ENCODE assay signal across 21 mouse cellular contexts in the genomic region with DNA sequence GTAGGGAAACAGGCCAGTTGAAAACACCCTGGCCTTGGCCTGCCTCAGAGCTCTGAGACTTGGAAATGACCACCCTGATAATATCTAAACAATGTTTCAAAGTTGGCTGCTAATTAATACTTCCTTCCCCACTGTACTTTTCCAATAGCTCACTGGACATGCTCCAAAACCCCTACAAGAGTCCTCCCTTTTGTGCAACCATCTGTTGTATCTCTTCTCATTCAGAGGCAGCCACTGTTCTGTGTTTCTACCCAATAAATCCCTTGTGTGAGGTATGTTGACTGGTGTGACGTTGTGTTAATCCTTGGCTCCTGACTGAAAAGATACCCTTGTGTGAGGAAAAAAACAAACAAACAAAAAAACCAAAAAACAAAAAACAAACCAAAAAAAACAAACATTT.
A peak's percentile ranks its signal among the peaks of the same experiment; 100 is the strongest.
DNase-seq lines count a peak whose midpoint lies in the region; ATAC-seq and TF ChIP-seq lines count a peak whose summit lies in the region.
"Had no signal": no experiment of that assay in that cellular context is flagged by ENCODE, and none has a peak within 500 bp of the region (broad histone marks: within the 10 kb centered on the region; RNA-seq: fewer than 3 reads in every experiment).

No protein-coding gene starts in this region.

- H3K4me3 ChIP-seq in forebrain, embryonic 14.5 days (ENCODE audit: low read depth, low read length) = no peak overlapping the region
- no peak overlapping the region for H3K4me3 ChIP-seq in forebrain, embryonic 10.5 days
- no peak overlapping the region for H3K4me3 ChIP-seq in hindbrain, embryonic 16.5 days (ENCODE audit: low read length)
- no peak overlapping the region for H3K4me3 ChIP-seq in hindbrain, embryonic 10.5 days
- no peak overlapping the region for H3K4me3 ChIP-seq in kidney, postnatal 0 days (replicated peaks; ENCODE audit: low read depth, low read length)
- H3K4me3 ChIP-seq: embryonic facial prominence, embryonic 12.5 days; heart, embryonic 10.5 days; hindbrain, embryonic 13.5 days had no signal

- no peak for ATAC-seq in forebrain, embryonic 14.5 days
- ATAC-seq in hindbrain, embryonic 16.5 days = peak; percentile 37; the same call in 1 of the 2 replicates
- ATAC-seq in kidney, postnatal 0 days (replicated peaks; ENCODE audit: low FRiP score, low read depth) = no peak; the same call in 1 of the 2 replicates
- ATAC-seq: activated CD4-positive, CD25-positive, alpha-beta regulatory T cell, adult 4 months; inflammation-experienced regulatory T-cells, adult 6 months; intestine, postnatal 0 days; Patski had no signal

- no peak overlapping the region for H3K27ac ChIP-seq in forebrain, embryonic 14.5 days (ENCODE audit: low read depth, low read length)
- no peak overlapping the region for H3K27ac ChIP-seq in forebrain, embryonic 10.5 days
- no peak overlapping the region for H3K27ac ChIP-seq in hindbrain, embryonic 16.5 days (ENCODE audit: low read depth, low read length)
- H3K27ac ChIP-seq in hindbrain, embryonic 10.5 days = no peak overlapping the region
- no peak overlapping the region for H3K27ac ChIP-seq in kidney, postnatal 0 days
- H3K27ac ChIP-seq: embryonic facial prominence, embryonic 12.5 days; heart, embryonic 10.5 days; hindbrain, embryonic 13.5 days had no signal

- no peaks in the 10 kb centered on the region for H3K4me1 ChIP-seq in forebrain, embryonic 14.5 days (ENCODE audit: control insufficient read depth, insufficient read depth, low read length)
- no peaks in the 10 kb centered on the region for H3K4me1 ChIP-seq in forebrain, embryonic 10.5 days
- H3K4me1 ChIP-seq in hindbrain, embryonic 16.5 days (ENCODE audit: control insufficient read depth, insufficient read depth, low read depth, low read length) = no peaks in the 10 kb centered on the region
- no peaks in the 10 kb centered on the region for H3K4me1 ChIP-seq in hindbrain, embryonic 10.5 days (replicated peaks)
- no peaks in the 10 kb centered on the region for H3K4me1 ChIP-seq in kidney, postnatal 0 days (replicated peaks; ENCODE audit: insufficient read depth, low read length)
- H3K4me1 ChIP-seq: embryonic facial prominence, embryonic 12.5 days; heart, embryonic 10.5 days; hindbrain, embryonic 13.5 days had no signal

- TF ChIP-seq CTCF in kidney, postnatal 0 days (IDR thresholded peaks at IDR 0.05; ENCODE audit: low read depth) = no peak

- no peaks in the 10 kb centered on the region for H3K27me3 ChIP-seq in forebrain, embryonic 14.5 days (replicated peaks; ENCODE audit: control insufficient read depth, insufficient read depth, low read length)
- no peaks in the 10 kb centered on the region for H3K27me3 ChIP-seq in forebrain, embryonic 10.5 days (ENCODE audit: poor library complexity, severe bottlenecking)
- no peaks in the 10 kb centered on the region for H3K27me3 ChIP-seq in hindbrain, embryonic 16.5 days (replicated peaks; ENCODE audit: control insufficient read depth, insufficient read depth, low read length)
- no peaks in the 10 kb centered on the region for H3K27me3 ChIP-seq in hindbrain, embryonic 10.5 days (ENCODE audit: insufficient read depth, poor library complexity, severe bottlenecking)
- H3K27me3 ChIP-seq in kidney, postnatal 0 days (ENCODE audit: insufficient read depth, low read length) = no peaks in the 10 kb centered on the region
- H3K27me3 ChIP-seq: embryonic facial prominence, embryonic 12.5 days; hindbrain, embryonic 13.5 days; Patski had no signal

- no peaks in the 10 kb centered on the region for H3K36me3 ChIP-seq in forebrain, embryonic 14.5 days (ENCODE audit: control insufficient read depth, insufficient read depth, low read length)
- no peaks in the 10 kb centered on the region for H3K36me3 ChIP-seq in forebrain, embryonic 10.5 days (replicated peaks)
- H3K36me3 ChIP-seq in hindbrain, embryonic 16.5 days (ENCODE audit: control insufficient read depth, insufficient read depth, low read length) = no peaks in the 10 kb centered on the region
- H3K36me3 ChIP-seq in hindbrain, embryonic 10.5 days = no peaks in the 10 kb centered on the region
- no peaks in the 10 kb centered on the region for H3K36me3 ChIP-seq in kidney, postnatal 0 days (ENCODE audit: insufficient read depth, low read length)
- H3K36me3 ChIP-seq: embryonic facial prominence, embryonic 12.5 days; heart, embryonic 10.5 days; hindbrain, embryonic 13.5 days had no signal

- H3K9ac ChIP-seq in forebrain, embryonic 14.5 days (ENCODE audit: low read length) = no peak overlapping the region
- no peak overlapping the region for H3K9ac ChIP-seq in hindbrain, embryonic 16.5 days (ENCODE audit: low read depth, low read length)
- H3K9ac ChIP-seq in kidney, postnatal 0 days (ENCODE audit: low read depth, low read length) = no peak overlapping the region
- H3K9ac ChIP-seq: embryonic facial prominence, embryonic 12.5 days; hindbrain, embryonic 13.5 days had no signal

- H3K4me2 ChIP-seq in forebrain, embryonic 14.5 days (ENCODE audit: low read length) = no peak overlapping the region
- no peak overlapping the region for H3K4me2 ChIP-seq in hindbrain, embryonic 16.5 days (ENCODE audit: low read length)
- H3K4me2 ChIP-seq in kidney, postnatal 0 days (ENCODE audit: low read length) = no peak overlapping the region
- H3K4me2 ChIP-seq: embryonic facial prominence, embryonic 12.5 days; hindbrain, embryonic 13.5 days had no signal

- H3K9me3 ChIP-seq in forebrain, embryonic 14.5 days (replicated peaks; ENCODE audit: control insufficient read depth, low read length) = no peaks in the 10 kb centered on the region
- no peaks in the 10 kb centered on the region for H3K9me3 ChIP-seq in forebrain, embryonic 10.5 days
- H3K9me3 ChIP-seq in hindbrain, embryonic 16.5 days (ENCODE audit: control insufficient read depth, low read length) = no peaks in the 10 kb centered on the region
- H3K9me3 ChIP-seq in hindbrain, embryonic 10.5 days = no peaks in the 10 kb centered on the region
- no peaks in the 10 kb centered on the region for H3K9me3 ChIP-seq in kidney, postnatal 0 days (replicated peaks; ENCODE audit: low read length)
- H3K9me3 ChIP-seq: embryonic facial prominence, embryonic 12.5 days; heart, embryonic 10.5 days; hindbrain, embryonic 13.5 days had no signal

- 43% methylated on average over 1 of the region's 1 CpGs for WGBS in forebrain, embryonic 14.5 days
- 76% methylated on average over 1 of the region's 1 CpGs for WGBS in forebrain, embryonic 10.5 days
- WGBS in hindbrain, embryonic 16.5 days = 50% methylated on average over 1 of the region's 1 CpGs
- WGBS in hindbrain, embryonic 10.5 days = 66% methylated on average over 1 of the region's 1 CpGs
- WGBS in kidney, postnatal 0 days = 19% methylated on average over 1 of the region's 1 CpGs

- peak; percentile 28 for DNase-seq in forebrain, embryonic 14.5 days (ENCODE audit: low spot score)
- no peak for DNase-seq in forebrain, embryonic 10.5 days (ENCODE audit: extremely low spot score, low spot score)
- DNase-seq in hindbrain, embryonic 10.5 days (ENCODE audit: low spot score) = no peak
- peak; percentile 43 for DNase-seq in kidney, postnatal 0 days (ENCODE audit: low spot score)
- DNase-seq in kidney, postnatal 14 days = no peak
- peak; percentile 3 for DNase-seq in Muller cell, postnatal 12 days (ENCODE audit: inconsistent ontology term)
- no peak for DNase-seq in right cerebral cortex, postnatal 14 days
- DNase-seq: adrenal gland, postnatal 14 days; cerebellum, postnatal 25 days; gastrocnemius, postnatal 10 days; heart, adult 18-20 months; heart, postnatal 10 days; heart, postnatal 4 days had no signal

Comparison
In these comparisons a context has a peak if more than half of its experiments do, and no peak if none do; other contexts are left out.
1. DNase-seq: peak in forebrain, embryonic 14.5 days (single experiment), kidney, postnatal 0 days (single experiment) and Muller cell, postnatal 12 days (single experiment); none in forebrain, embryonic 10.5 days (single experiment), hindbrain, embryonic 10.5 days (single experiment), kidney, postnatal 14 days (single experiment) and right cerebral cortex, postnatal 14 days (single experiment).